Mouse (Mus musculus): ENCODE data around the gene Als2cr12. TPM values are rescaled to one million over a fixed set of nuclear protein-coding genes. Genes with fewer than 3 reads are reported as not detected.
"Not testable (repeated sequence)": the region's sequence is repeated elsewhere in the genome, so short reads cannot be mapped to it uniquely, and the experiment has no call there.

Gene Als2cr12
- total RNA-seq, 2 experiments from 2014 or later, result not detected

DNA sequence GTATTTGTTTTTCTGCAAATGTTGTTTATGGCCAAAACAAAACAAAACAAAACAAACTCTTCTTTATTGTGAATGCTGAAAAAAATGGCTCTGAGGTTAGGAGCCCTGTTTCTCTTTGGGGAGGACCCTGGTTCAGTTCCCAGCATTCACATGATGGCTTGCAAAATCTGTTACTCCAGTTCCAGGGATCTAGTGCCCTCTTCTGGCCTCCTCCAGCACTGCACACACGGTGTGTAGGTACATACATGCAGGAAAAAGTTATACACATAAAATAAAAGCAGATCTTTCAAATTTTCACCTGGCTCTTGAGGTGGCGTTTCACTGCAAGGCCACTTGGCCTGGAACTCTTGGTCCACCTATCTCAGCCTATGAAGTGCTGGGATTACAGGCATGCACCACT lies 77.0 kb downstream of the Als2cr12 start:
- DNase-seq (ENCODE audit: low spot score in 2 of 2), result no peak
- intact Hi-C loops (cut with DNase I), result no loop called here

DNA sequence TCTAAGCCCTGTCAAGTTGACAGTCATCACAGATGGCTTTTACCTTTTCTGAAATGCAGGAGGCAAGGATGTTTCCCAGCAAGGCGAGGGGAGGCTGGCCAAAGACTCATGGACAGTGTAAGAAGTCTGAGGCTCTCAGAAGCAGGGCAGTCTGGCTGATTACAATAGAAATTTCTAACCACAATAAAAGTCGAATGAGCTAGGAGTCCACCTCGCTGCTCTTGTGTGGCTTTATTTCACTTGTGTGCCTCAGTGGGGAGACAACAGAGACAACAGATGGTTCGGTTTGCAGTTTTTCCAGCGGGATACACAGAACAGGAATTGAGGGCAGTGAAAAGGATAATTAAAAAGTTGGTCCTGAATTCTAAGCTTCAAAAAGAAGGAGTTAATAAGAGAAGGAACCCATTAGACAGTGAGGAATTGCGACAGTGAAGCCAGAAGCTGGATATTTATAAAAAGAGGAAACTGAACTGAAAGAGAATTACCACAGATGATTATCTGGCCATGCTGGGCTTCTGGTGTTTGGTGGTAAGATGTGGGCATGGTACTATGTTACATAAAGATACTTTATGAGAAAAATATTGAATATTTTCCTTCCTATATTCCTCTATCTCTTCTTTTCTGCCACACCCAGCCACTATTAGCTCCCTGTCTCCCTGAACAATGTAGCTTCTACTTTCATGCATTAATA lies 77.7 kb downstream of the Als2cr12 start:
- DNase-seq (ENCODE audit: low spot score in 2 of 2), result no peak
- intact Hi-C loops (cut with DNase I), result no loop called here

DNA sequence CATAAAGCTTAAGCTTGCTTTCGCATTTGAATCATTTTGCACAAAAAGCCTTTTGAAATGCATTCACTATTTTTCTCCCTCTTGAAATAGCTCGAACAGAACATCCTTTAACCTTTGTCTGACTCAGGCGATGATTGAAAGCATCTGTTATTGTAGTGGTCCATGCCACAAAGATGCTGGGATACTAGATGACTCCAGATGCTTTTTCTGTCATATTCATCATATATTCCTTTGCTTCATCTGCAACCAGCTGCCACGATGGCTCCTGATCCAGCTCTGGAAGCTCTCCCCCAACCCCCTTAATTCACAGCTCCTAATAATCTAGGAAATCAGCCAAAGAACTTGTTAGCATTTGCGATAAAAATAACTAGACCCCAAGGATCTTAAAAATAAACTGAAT lies 78.7 kb downstream of the Als2cr12 start:
- intact Hi-C loops (cut with DNase I), result no loop called here
- DNase-seq (ENCODE audit: low spot score in 2 of 2), result no peak

DNA sequence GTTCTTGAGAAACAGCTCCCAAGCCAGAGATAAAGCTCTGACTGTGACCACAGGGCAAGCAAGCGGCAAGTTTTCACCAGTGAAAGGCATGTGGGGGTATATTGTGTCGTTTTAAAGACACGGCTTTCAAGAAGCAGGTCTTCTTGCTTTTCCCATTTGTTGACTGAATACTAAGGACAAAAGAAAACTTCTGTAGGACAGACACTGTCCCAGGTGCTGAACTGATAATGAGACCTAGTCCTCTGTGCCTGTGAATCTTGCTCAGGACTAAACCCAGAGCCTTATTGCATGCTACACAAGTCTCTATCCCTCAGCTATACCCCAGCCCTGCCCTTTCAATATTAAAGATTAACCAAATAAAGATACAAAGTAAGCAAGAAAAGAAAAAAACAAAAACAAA lies 79.6 kb downstream of the Als2cr12 start:
- intact Hi-C loops (cut with DNase I), result no loop called here
- no peak for DNase-seq (ENCODE audit: low spot score in 2 of 2)

DNA sequence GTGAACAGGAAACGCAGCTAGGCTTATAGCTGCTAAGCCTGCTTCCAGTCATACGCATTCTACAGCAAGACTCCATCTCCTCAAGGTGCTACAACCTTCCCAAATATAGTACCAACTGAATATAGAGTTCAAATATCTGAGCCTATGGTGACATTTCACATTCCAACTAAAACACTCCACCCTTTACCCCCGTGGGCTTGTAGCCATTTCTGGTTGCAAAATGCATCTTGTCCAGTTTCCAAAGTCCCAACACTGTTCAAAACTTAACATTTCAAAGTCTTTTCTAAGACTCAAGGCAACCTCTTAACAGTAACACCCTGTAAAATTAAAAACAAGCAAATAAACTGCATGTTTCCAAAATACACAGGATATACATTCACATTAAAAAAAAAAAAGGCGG lies 80.6 kb downstream of the Als2cr12 start:
- intact Hi-C loops (cut with DNase I), result no loop called here
- DNase-seq (ENCODE audit: low spot score in 2 of 2), result no peak

DNA sequence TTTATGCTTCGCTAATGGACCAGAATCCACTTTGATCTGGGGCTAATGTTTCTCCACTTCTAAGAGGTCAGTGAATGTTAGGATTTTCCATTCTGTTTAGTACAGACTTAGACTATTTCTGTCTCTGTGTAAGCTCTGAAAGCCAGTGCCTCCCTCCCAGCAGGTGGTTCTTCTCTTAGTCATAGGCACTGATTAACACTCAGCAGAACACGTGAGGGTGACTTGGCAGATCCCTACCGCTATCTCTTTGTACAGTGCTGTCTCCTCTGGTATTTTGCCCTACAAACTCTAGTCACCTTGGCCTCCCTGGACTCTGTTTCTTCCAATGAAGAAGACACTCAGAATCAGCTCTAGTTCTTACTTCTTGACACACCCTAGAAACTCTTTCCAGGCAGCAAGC lies 81.4 kb downstream of the Als2cr12 start:
- intact Hi-C loops (cut with DNase I), result no loop called here
- peak; percentile 36 to 50 for DNase-seq (ENCODE audit: low spot score in 2 of 2)

DNA sequence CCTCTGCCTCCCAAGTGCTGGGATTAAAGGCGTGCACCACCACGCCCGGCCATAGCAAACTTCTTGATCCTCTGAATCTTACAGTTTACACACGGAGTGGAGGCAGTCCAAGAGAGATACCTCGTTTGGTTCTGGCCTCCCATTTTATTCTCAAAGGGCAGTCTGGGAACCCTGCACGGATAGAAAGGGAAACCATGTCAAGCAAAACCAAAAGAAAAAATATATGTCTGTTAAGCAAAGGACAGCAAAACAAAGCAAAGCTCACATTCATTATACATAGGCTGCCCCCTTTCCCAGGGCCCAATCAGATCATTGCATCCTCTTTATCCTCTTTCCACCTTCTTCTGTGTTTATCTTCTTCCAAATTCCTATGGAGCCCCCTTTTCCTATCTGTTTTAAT lies 82.0 kb downstream of the Als2cr12 start:
- DNase-seq (ENCODE audit: low spot score in 2 of 2), result no peak
- intact Hi-C loops (cut with DNase I), result no loop called here

DNA sequence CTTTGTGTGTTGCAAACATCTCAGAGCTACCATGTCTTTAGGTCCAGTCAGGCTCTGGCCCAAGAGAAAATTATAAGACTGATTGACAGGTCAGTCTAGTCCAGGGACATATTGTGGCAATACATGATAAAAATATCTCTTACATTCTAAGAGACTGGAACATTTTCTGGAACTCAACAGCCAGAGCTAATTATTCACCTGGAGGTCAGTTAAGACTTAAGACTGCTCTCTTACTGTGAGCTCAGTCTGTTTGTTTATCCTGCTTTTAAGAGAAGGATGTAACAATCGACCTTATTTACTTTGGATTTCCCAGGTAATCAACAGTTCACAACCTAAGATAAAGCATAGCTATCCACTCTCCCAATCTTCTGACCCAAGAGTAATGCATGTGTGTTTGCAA lies 85.2 kb downstream of the Als2cr12 start:
- no peak for DNase-seq (ENCODE audit: low spot score in 2 of 2)

DNA sequence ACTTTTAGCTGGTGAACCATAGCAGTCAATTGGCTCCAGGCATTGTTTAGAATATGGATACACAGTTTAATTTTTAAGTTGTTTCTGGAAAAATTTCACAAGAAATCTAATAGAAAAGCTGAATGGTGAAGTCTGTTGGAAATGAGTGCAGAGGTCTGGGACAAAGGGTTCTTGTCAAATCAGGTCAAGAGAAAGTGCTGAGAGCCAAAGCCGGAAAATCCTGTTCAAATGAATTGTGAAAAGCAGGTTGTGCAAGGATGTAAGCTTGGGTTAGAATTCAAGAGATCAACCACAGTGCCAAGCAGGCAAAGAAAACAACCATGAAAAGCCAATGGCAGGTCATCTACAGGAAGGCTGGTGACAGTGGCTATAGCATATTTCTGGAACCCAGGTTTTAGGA lies 85.6 kb downstream of the Als2cr12 start:
- DNase-seq (ENCODE audit: low spot score in 2 of 2), result no peak
- intact Hi-C loops (cut with DNase I), result no loop called here

More for the DNA sequence above, 85.2 kb downstream of the Als2cr12 start:
- intact Hi-C loops (cut with DNase I), result no loop called here

DNA sequence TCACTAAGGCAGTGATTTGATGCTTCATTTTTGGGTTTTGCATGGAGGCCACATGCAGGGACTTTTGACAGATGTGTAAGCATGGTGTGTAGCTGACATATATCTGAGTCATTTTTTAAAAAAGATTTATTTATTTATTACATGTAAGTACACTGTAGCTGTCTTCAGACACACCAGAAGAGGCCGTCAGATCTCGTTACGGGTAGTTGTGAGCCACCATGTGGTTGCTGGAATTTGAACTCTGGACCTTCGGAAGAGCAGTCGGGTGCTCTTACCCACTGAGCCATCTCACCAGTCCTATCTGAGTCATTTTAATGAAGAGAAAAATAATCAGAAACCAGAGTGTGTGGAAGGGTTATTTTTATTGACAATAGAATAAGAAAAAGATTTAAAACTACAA lies 86.2 kb downstream of the Als2cr12 start:
- DNase-seq (ENCODE audit: low spot score in 2 of 2); intact Hi-C loops (cut with DNase I): not testable (repeated sequence)

DNA sequence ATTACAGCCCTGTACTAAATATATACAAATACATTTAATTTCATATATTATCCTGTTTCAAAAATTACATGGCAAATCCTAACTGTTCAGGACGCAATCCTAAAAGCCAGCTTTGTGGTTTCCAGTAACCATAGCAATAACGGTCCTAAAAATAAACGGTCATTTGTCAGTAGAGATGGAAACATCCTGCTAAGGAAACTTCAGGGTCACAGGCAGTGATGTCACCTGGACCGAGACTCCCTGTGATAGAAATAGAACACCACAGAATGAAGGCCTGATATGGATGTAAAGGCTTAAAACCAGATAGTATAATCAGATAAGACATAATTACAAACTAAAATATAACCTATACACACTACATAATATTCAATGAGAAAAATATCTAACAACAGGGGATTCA lies 92.1 kb downstream of the Als2cr12 start:
- intact Hi-C loops (cut with DNase I), result no loop called here
- no peak for DNase-seq (ENCODE audit: low spot score in 2 of 2)

DNA sequence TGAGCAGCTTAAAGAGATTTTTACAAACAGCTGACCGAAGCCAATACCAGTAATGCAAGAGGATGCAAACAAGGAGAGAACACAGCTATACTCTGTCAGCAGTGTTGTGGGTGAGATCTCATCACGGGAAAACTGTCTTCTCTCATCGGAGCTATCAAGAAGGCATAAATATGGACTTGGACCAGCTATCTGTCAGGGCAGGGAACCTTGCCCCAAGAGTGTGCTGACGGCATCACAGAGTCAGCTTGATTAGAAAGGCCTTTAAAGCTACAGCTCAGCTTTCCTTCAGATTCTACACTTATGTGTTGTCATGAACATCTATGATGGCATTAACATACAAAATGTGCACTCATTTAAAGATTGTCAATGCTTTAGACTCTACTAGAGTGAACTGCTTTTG lies 93.1 kb downstream of the Als2cr12 start:
- DNase-seq (ENCODE audit: low spot score in 2 of 2), result no peak
- intact Hi-C loops (cut with DNase I), result no loop called here

Other genes with a start within 250 kb of the Als2cr12 start
- gene Orc2, start 190.9 kb downstream of the Als2cr12 start, total RNA-seq (2021), result 10 to 100 TPM; 29.6 to 32.4 TPM
- gene Fam126b, start 109.7 kb downstream of the Als2cr12 start, total RNA-seq (2021), result 100 to 1,000 TPM; 130 to 160 TPM
- gene Ndufb3, start 109.6 kb downstream of the Als2cr12 start, total RNA-seq (2021), result 100 to 1,000 TPM in 1 of 2 experiments, 10 to 100 TPM in 1; 91.6 to 107 TPM
- gene Cflar, start 15.5 kb upstream of the Als2cr12 start, total RNA-seq (2021), result 10 to 100 TPM; 24.0 to 34.6 TPM
- 1 to 10 TPM; 2.5 to 2.6 TPM for gene Casp8, start 99.4 kb upstream of the Als2cr12 start, total RNA-seq (2021)